Mouse (Mus musculus): ENCODE measurements at regions not wholly inside any gene's neighbourhood (a gene's known extent, or its start where the extent isn't known, plus 50 kb on each side); places are given as distances from the start of the nearest gene placed in this dataset.

- DNase-seq (ENCODE audit: low spot score, missing footprints) (no peak), ATAC-seq (ENCODE audit: low FRiP score) (0 out of 2 replicates have a peak, but pooled peaks have one; percentile 24)
- H3K4me2 ChIP-seq, result no peak overlapping the region
- H3K4me1 ChIP-seq (ENCODE audit: control insufficient read depth, insufficient read depth, low read length), result peaks cover 20% of the 10 kb centered on the region
- no peak overlapping the region for H3K9ac ChIP-seq (ENCODE audit: low read length)
- H3K27me3 ChIP-seq (ENCODE audit: control insufficient read depth, insufficient read depth, low read length), result no peaks in the 10 kb centered on the region
- H3K36me3 ChIP-seq (ENCODE audit: control insufficient read depth, insufficient read depth, low read length), result no peaks in the 10 kb centered on the region
- H3K27ac ChIP-seq (ENCODE audit: low read depth, low read length), result no peak overlapping the region
- no peak overlapping the region for H3K4me3 ChIP-seq (ENCODE audit: low read depth, low read length)
- 79% methylated on average over 2 of the region's 2 CpGs for WGBS
- no peaks in the 10 kb centered on the region; the same call in 1 of the 2 replicates for H3K9me3 ChIP-seq (ENCODE audit: control insufficient read depth, low read length)
Measured at GRCm38 (mm10) chr2:30675839-30676238, 81.0 kb downstream of the Cstad start.

GRCm38 (mm10) chr2:30670836-30671586, 76.2 kb downstream of the Cstad start:
- DNase-seq (ENCODE audit: low spot score, missing footprints), result no peak
- Histone ChIP-seq H3K4me2 (no peak overlapping the region), H3K9me3 (ENCODE audit: control insufficient read depth, low read length) (no peaks in the 10 kb centered on the region), H3K36me3 (ENCODE audit: control insufficient read depth, insufficient read depth, low read length) (no peaks in the 10 kb centered on the region), H3K27ac (ENCODE audit: low read depth, low read length) (no peak overlapping the region), H3K4me3 (ENCODE audit: low read depth, low read length) (no peak overlapping the region), H3K27me3 (ENCODE audit: control insufficient read depth, insufficient read depth, low read length) (no peaks in the 10 kb centered on the region), H3K9ac (ENCODE audit: low read length) (no peak overlapping the region), H3K4me1 (ENCODE audit: control insufficient read depth, insufficient read depth, low read length) (peaks cover 10% of the 10 kb centered on the region)
- ATAC-seq (ENCODE audit: low FRiP score), result no peak
- 83% methylated on average over 5 of the region's 5 CpGs for whole genome bisulfite sequencing

- H3K9ac ChIP-seq (ENCODE audit: low read length), result no peak overlapping the region
- no peaks in the 10 kb centered on the region for H3K27me3 ChIP-seq (ENCODE audit: control insufficient read depth, insufficient read depth, low read length)
- DNase-seq (ENCODE audit: low spot score, missing footprints) (no peak), ATAC-seq (ENCODE audit: low FRiP score) (no peak)
- H3K9me3 ChIP-seq (ENCODE audit: control insufficient read depth, low read length), result no peaks in the 10 kb centered on the region
- WGBS, result 13% methylated on average over 8 of the region's 8 CpGs
- no peaks in the 10 kb centered on the region for H3K36me3 ChIP-seq (ENCODE audit: control insufficient read depth, insufficient read depth, low read length)
- peak overlapping the region; percentile 21; the same call in 1 of the 2 replicates for H3K27ac ChIP-seq (ENCODE audit: low read depth, low read length)
- no peak overlapping the region for H3K4me3 ChIP-seq (ENCODE audit: low read depth, low read length)
- no peak overlapping the region for H3K4me2 ChIP-seq
- H3K4me1 ChIP-seq (ENCODE audit: control insufficient read depth, insufficient read depth, low read length), result peaks cover 10% of the 10 kb centered on the region
Measured at GRCm38 (mm10) chr2:30667468-30667867, 72.6 kb downstream of the Cstad start.

GRCm38 (mm10) chr2:30661147-30661546, 66.3 kb downstream of the Cstad start:
- H3K27me3 ChIP-seq (ENCODE audit: control insufficient read depth, insufficient read depth, low read length), result no peaks in the 10 kb centered on the region
- ATAC-seq (ENCODE audit: low FRiP score), result no peak
- no peaks in the 10 kb centered on the region for H3K9me3 ChIP-seq (ENCODE audit: control insufficient read depth, low read length)
- 33% methylated on average over 10 of the region's 10 CpGs for WGBS
- no peak for DNase-seq (ENCODE audit: low spot score, missing footprints)
- no peak overlapping the region for H3K4me2 ChIP-seq
- peak overlapping the region; percentile 99 for H3K27ac ChIP-seq (ENCODE audit: low read depth, low read length)
- peak overlapping the region; percentile 4; the same call in 1 of the 2 replicates for H3K9ac ChIP-seq (ENCODE audit: low read length)
- peaks cover 50% of the 10 kb centered on the region for H3K4me1 ChIP-seq (ENCODE audit: control insufficient read depth, insufficient read depth, low read length)
- H3K4me3 ChIP-seq (ENCODE audit: low read depth, low read length), result no peak overlapping the region
- H3K36me3 ChIP-seq (ENCODE audit: control insufficient read depth, insufficient read depth, low read length), result no peaks in the 10 kb centered on the region

- no peaks in the 10 kb centered on the region for H3K9me3 ChIP-seq (ENCODE audit: control insufficient read depth, low read length)
- H3K4me1 ChIP-seq (ENCODE audit: control insufficient read depth, insufficient read depth, low read length), result peaks cover 51% of the 10 kb centered on the region
- DNase-seq (ENCODE audit: low spot score, missing footprints) (peak; percentile 91), ATAC-seq (ENCODE audit: low FRiP score) (no peak)
- peak overlapping the region; percentile 68 for H3K9ac ChIP-seq (ENCODE audit: low read length)
- H3K4me2 ChIP-seq, result 0 out of 2 replicates have a peak overlapping the region, but pooled peaks have one; percentile 13
- 8% methylated on average over 10 of the region's 10 CpGs for WGBS
- H3K27ac ChIP-seq (ENCODE audit: low read depth, low read length), result peak overlapping the region; percentile 99
- no peaks in the 10 kb centered on the region for H3K27me3 ChIP-seq (ENCODE audit: control insufficient read depth, insufficient read depth, low read length)
- H3K4me3 ChIP-seq (ENCODE audit: low read depth, low read length), result no peak overlapping the region
- no peaks in the 10 kb centered on the region for H3K36me3 ChIP-seq (ENCODE audit: control insufficient read depth, insufficient read depth, low read length)
Measured at GRCm38 (mm10) chr2:30660613-30660991, 65.8 kb downstream of the Cstad start.

GRCm38 (mm10) chr2:30659836-30660612, 65.2 kb downstream of the Cstad start:
- H3K4me3 ChIP-seq (ENCODE audit: low read depth, low read length), result no peak overlapping the region
- 0 out of 2 replicates have a peak overlapping the region, but pooled peaks have one; percentile 13 for H3K4me2 ChIP-seq
- ATAC-seq (ENCODE audit: low FRiP score) (no peak), DNase-seq (ENCODE audit: low spot score, missing footprints) (peak; percentile 93)
- no peaks in the 10 kb centered on the region for H3K27me3 ChIP-seq (ENCODE audit: control insufficient read depth, insufficient read depth, low read length)
- peak overlapping the region; percentile 68 for H3K9ac ChIP-seq (ENCODE audit: low read length)
- peak overlapping the region; percentile 99 for H3K27ac ChIP-seq (ENCODE audit: low read depth, low read length)
- WGBS, result 20% methylated on average over 11 of the region's 11 CpGs
- peaks cover 52% of the 10 kb centered on the region for H3K4me1 ChIP-seq (ENCODE audit: control insufficient read depth, insufficient read depth, low read length)
- no peaks in the 10 kb centered on the region for H3K36me3 ChIP-seq (ENCODE audit: control insufficient read depth, insufficient read depth, low read length)
- no peaks in the 10 kb centered on the region for H3K9me3 ChIP-seq (ENCODE audit: control insufficient read depth, low read length)

- Histone ChIP-seq H3K4me3 (ENCODE audit: low read depth, low read length) (no peak overlapping the region; the same call in 1 of the 2 replicates), H3K9ac (ENCODE audit: low read length) (peak overlapping the region; percentile 68), H3K36me3 (ENCODE audit: control insufficient read depth, insufficient read depth, low read length) (no peaks in the 10 kb centered on the region), H3K4me2 (peak overlapping the region; percentile 39), H3K27me3 (ENCODE audit: control insufficient read depth, insufficient read depth, low read length) (no peaks in the 10 kb centered on the region), H3K9me3 (ENCODE audit: control insufficient read depth, low read length) (no peaks in the 10 kb centered on the region), H3K27ac (ENCODE audit: low read depth, low read length) (peak overlapping the region; percentile 99), H3K4me1 (ENCODE audit: control insufficient read depth, insufficient read depth, low read length) (peaks cover 60% of the 10 kb centered on the region)
- ATAC-seq (ENCODE audit: low FRiP score) (peak; percentile 57), DNase-seq (ENCODE audit: low spot score, missing footprints) (peak; percentile 96)
- WGBS, result 3% methylated on average over 16 of the region's 16 CpGs
Measured at GRCm38 (mm10) chr2:30658844-30659555, 64.2 kb downstream of the Cstad start.
